Mouse (Mus musculus) limb, embryonic 15.5 days (tissue): ENCODE data around the gene Ep300. TPM values are rescaled to one million over a fixed set of nuclear protein-coding genes. Genes with fewer than 3 reads are reported as not detected.
A peak's percentile ranks its signal among the peaks of the same experiment; 100 is the strongest.
"Not testable (repeated sequence)": the region's sequence is repeated elsewhere in the genome, so short reads cannot be mapped to it uniquely, and the experiment has no call there.

Source experiments
- ATAC-seq: fragments of 200-750 bp; cut with Nextera tagmentation; 2 replicates; pipeline ENCODE4 v1.8.0; 2017; ENCODE audit warnings: low read depth, moderate TSS enrichment; ENCODE audit not compliant: insufficient number of reproducible peaks, low FRiP score, low TSS enrichment
- H3K27ac ChIP-seq: fragments of 300-500 bp; sonication (generic); 2 replicates; pipeline ENCODE4 v1.5.1; 2015; ENCODE audit warnings: moderate library complexity, mild to moderate bottlenecking, inconsistent platforms
- H3K27me3 ChIP-seq: fragments of 300-500 bp; sonication (generic); 2 replicates; pipeline ENCODE4 v1.6.1; 2015; ENCODE audit warnings: inconsistent platforms
- H3K36me3 ChIP-seq: fragments of 300-500 bp; sonication (generic); 2 replicates; pipeline ENCODE4 v1.6.1; 2015; ENCODE audit warnings: inconsistent platforms
- H3K4me1 ChIP-seq: fragments of 300-500 bp; sonication (generic); 2 replicates; pipeline ENCODE4 v1.6.1; 2015; ENCODE audit warnings: inconsistent platforms
- H3K4me2 ChIP-seq: fragments of 300-500 bp; sonication (generic); 2 replicates; pipeline ENCODE4 v1.6.1; 2015; ENCODE audit warnings: mild to moderate bottlenecking, inconsistent platforms
- H3K4me3 ChIP-seq: fragments of 300-500 bp; sonication (generic); 2 replicates; pipeline ENCODE4 v1.5.1; 2015; ENCODE audit warnings: mild to moderate bottlenecking, inconsistent platforms
- H3K9ac ChIP-seq: fragments of 300-500 bp; sonication (generic); 2 replicates; pipeline ENCODE4 v1.6.1; 2015; ENCODE audit warnings: inconsistent platforms
- H3K9me3 ChIP-seq: fragments of 300-500 bp; sonication (generic); 2 replicates; pipeline ENCODE4 v1.6.1; 2016; ENCODE audit warnings: inconsistent platforms
- WGBS: fragments of 180-500 bp; shearing (Covaris S2); methylation state at CpG from one replicate; pipeline ENCODE4 v1.1.7; 2015; 5-methylcytosine and 5-hydroxymethylcytosine counted together
- polyA plus RNA-seq: library from polyadenylated mRNA; unstranded; fragments of >200 nt; fragmentation: Nextera tagmentation; extraction: Ambion mirVana; gene quantifications from 2 replicates; pipeline ENCODE4 v1.2.1, GENCODE M21; 2015

Ep300 gene
- polyA plus RNA-seq, 1 experiment from 2014 or later, result 18.6 TPM

GRCm38 (mm10) chr15:81562491-81563488 lies 22.4 kb upstream of the Ep300 start:
- Histone ChIP-seq H3K9ac (no peak overlapping the region), H3K27me3 (no peaks in the 10 kb centered on the region), H3K36me3 (no peaks in the 10 kb centered on the region), H3K27ac (no peak overlapping the region), H3K9me3 (no peaks in the 10 kb centered on the region), H3K4me2 (no peak overlapping the region), H3K4me3 (no peak overlapping the region), H3K4me1 (no peaks in the 10 kb centered on the region)
- no peak for ATAC-seq
- 41% methylated on average over 9 of the region's 9 CpGs for WGBS

DNA sequence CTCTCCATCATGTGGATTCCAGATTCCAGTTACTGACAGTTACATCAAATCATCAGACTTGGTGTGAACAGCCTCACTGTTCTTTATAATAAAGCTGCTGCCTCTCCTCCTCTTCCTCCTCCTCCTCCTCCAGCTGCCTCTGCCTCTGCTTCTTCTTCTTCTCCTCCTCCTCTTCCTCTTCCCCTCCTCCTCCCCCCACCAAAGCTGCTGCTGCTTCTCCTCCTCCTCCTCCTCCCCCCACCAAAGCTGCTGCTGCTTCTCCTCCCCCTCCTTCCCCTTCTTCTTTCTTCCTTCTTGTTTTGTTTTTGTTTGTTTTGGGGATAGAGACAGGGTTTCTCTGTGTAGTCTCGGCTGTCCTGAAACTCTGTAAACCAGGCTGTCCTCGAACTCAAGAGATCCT lies 17.1 kb upstream of the Ep300 start:
- Histone ChIP-seq H3K9me3 (no peaks in the 10 kb centered on the region), H3K36me3 (no peaks in the 10 kb centered on the region), H3K27me3 (no peaks in the 10 kb centered on the region), H3K27ac (no peak overlapping the region), H3K9ac (no peak overlapping the region), H3K4me3 (no peak overlapping the region), H3K4me2 (no peak overlapping the region), H3K4me1 (no peaks in the 10 kb centered on the region)
- WGBS, result 33% methylated on average over 2 of the region's 2 CpGs
- ATAC-seq, result no peak

DNA sequence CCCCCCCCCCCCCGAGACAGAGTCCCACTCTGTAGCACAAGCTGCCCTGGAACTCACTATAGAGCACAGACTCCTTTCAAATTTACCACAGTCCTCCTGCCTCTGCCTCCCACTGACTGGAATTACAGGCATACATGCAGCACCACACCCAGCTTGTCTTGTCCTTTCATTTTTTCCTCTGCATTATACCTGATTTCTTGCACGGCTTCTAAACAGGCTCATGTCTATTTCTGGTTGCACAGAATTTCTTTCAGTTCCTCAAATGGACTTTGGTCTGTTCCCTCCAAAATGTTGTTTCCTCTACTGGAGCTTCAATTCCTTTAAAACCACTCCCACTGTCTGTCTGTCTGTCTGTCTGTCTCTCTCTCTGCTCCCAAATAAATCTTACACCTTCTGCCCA lies 16.6 kb upstream of the Ep300 start:
- H3K36me3 ChIP-seq, result no peaks in the 10 kb centered on the region
- WGBS, result 60% methylated on average over 2 of the region's 2 CpGs
- no peak for ATAC-seq

DNA sequence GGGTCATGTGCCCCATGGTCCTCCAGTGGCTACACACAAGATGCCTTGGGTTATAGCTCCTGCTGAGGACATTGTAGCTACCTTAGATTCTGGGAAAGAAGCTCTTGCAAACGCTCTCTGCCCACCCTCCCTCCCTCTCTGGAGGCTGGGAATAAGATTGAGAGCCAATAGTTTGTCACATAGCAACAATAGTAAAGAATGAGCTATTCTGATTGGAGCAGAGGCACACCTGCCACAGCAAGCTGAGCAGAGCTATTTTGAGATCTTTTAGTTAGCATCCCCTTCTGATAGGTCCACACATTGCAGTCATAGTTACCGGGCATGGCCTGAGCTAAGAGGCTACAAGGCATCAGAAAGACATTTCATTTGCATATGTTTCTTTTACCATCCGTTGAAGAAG lies 8.2 kb upstream of the Ep300 start:
- no peak overlapping the region for H3K27ac ChIP-seq
- H3K9ac ChIP-seq, result no peak overlapping the region
- H3K4me1 ChIP-seq, result no peaks in the 10 kb centered on the region
- H3K9me3 ChIP-seq, result no peaks in the 10 kb centered on the region
- H3K4me2 ChIP-seq, result no peak overlapping the region
- 17% methylated on average over 3 of the region's 3 CpGs for WGBS
- ATAC-seq, result no peak
- no peaks in the 10 kb centered on the region for H3K36me3 ChIP-seq
- no peak overlapping the region for H3K4me3 ChIP-seq
- no peaks in the 10 kb centered on the region for H3K27me3 ChIP-seq

More for the DNA sequence above, 16.6 kb upstream of the Ep300 start:
- Histone ChIP-seq H3K4me3 (no peak overlapping the region), H3K4me1 (no peaks in the 10 kb centered on the region), H3K27ac (no peak overlapping the region), H3K27me3 (no peaks in the 10 kb centered on the region), H3K4me2 (no peak overlapping the region), H3K9ac (no peak overlapping the region), H3K9me3 (no peaks in the 10 kb centered on the region)

GRCm38 (mm10) chr15:81577743-81578165 lies 7.4 kb upstream of the Ep300 start:
- no peaks in the 10 kb centered on the region for H3K9me3 ChIP-seq
- H3K4me1 ChIP-seq, result no peaks in the 10 kb centered on the region
- H3K9ac ChIP-seq, result no peak overlapping the region
- H3K27me3 ChIP-seq, result no peaks in the 10 kb centered on the region
- WGBS, result 78% methylated on average over 7 of the region's 7 CpGs
- no peak overlapping the region for H3K4me3 ChIP-seq
- no peak overlapping the region for H3K4me2 ChIP-seq
- no peaks in the 10 kb centered on the region for H3K36me3 ChIP-seq
- no peak for ATAC-seq
- H3K27ac ChIP-seq, result no peak overlapping the region

GRCm38 (mm10) chr15:81584466-81584865 lies 685 bp upstream of the Ep300 start:
- WGBS, result 5% methylated on average over 3 of the region's 3 CpGs
- H3K4me2 ChIP-seq, result peak overlapping the region; percentile 51
- H3K36me3 ChIP-seq, result no peaks in the 10 kb centered on the region
- H3K9ac ChIP-seq, result peak overlapping the region; percentile 42; the same call in 1 of the 2 replicates
- ATAC-seq, result no peak
- H3K9me3 ChIP-seq, result no peaks in the 10 kb centered on the region
- peak overlapping the region; percentile 100 for H3K27ac ChIP-seq
- H3K4me3 ChIP-seq, result peak overlapping the region; percentile 91
- no peaks in the 10 kb centered on the region for H3K27me3 ChIP-seq
- H3K4me1 ChIP-seq, result peaks cover 16% of the 10 kb centered on the region; the same call in 1 of the 2 replicates

DNA sequence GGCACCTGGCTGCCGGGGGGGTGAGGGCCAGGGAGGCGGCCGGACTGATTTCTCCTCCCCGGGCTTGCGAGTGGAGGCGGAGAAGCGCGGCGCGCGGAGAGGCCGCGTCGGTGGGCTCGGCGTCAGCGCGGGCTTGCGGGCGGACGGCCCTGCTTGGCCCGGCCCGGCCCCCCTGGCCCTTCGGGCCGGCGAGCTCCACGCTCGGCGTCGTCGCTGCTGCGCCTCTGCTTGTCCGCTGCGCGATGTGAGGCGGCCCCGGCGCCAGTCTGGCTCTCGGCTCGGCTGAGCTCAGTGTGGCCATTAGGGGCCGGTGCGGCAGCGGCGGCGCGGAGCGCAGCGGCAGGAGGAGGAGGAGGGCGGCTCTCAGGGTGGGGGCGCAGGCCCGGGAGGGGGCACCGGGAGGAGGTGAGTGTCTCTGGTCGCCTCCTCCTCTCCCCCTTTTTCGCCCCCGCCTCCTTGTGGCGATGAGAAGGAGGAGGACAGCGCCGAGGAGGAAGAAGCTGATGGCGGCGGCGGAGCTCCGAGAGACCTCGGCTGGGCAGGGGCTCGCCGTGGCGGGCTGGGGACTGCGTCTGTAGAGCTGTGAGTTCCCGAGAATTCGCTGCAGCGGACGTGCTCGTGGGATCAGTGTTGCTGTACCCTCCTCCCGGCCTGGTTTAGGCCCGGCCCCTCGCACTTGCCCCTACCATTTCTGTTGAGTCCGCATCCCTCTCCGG lies 753 bp downstream of the Ep300 start:
- peak overlapping the region; percentile 56 for H3K4me2 ChIP-seq
- H3K9me3 ChIP-seq, result no peaks in the 10 kb centered on the region
- H3K27ac ChIP-seq, result peak overlapping the region; percentile 100
- ATAC-seq, result peak; percentile 52
- H3K4me3 ChIP-seq, result peak overlapping the region; percentile 91
- H3K9ac ChIP-seq, result peak overlapping the region; percentile 100
- H3K4me1 ChIP-seq, result peaks cover 16% of the 10 kb centered on the region; the same call in 1 of the 2 replicates
- no peaks in the 10 kb centered on the region for H3K27me3 ChIP-seq
- no peaks in the 10 kb centered on the region for H3K36me3 ChIP-seq
- WGBS, result under 1% methylated on average over 48 of the region's 77 CpGs

DNA sequence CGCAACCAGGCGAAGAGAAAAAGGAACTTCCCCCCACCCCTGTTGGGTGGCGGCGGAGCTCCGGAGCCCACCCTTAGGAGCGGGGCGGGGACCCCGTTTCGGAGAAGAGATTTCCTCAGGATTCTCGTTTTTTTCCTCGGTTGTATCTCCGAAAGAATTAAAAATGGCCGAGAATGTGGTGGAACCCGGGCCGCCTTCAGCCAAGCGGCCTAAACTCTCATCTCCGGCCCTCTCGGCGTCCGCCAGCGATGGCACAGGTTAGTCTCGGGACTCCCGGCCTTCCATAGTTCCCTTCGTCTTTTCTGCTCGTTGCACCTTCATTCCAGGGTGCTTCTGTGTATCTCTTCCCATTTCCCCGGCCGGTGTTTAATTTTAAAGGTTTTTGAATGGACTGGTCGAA lies 1.3 kb downstream of the Ep300 start:
- WGBS, result under 1% methylated on average over 28 of the region's 28 CpGs
- Histone ChIP-seq H3K4me1 (peaks cover 16% of the 10 kb centered on the region; the same call in 1 of the 2 replicates), H3K27ac (peak overlapping the region; percentile 100), H3K4me3 (peak overlapping the region; percentile 91), H3K9me3 (no peaks in the 10 kb centered on the region), H3K9ac (peak overlapping the region; percentile 100), H3K4me2 (peak overlapping the region; percentile 56), H3K27me3 (no peaks in the 10 kb centered on the region), H3K36me3 (no peaks in the 10 kb centered on the region)
- ATAC-seq, result no peak

- no peak overlapping the region for H3K27ac ChIP-seq
- H3K36me3 ChIP-seq, result no peaks in the 10 kb centered on the region
- peak overlapping the region; percentile 56 for H3K4me2 ChIP-seq
- 0 out of 2 replicates have a peak overlapping the region, but pooled peaks have one; percentile 0 for H3K9ac ChIP-seq
- H3K9me3 ChIP-seq, result no peaks in the 10 kb centered on the region
- WGBS, result 35% methylated on average over 2 of the region's 2 CpGs
- H3K4me1 ChIP-seq, result peaks cover 16% of the 10 kb centered on the region; the same call in 1 of the 2 replicates
- no peak for ATAC-seq
- H3K27me3 ChIP-seq, result no peaks in the 10 kb centered on the region
- peak overlapping the region; percentile 91 for H3K4me3 ChIP-seq
Measured at GRCm38 (mm10) chr15:81587686-81588085, 2.5 kb downstream of the Ep300 start.

DNA sequence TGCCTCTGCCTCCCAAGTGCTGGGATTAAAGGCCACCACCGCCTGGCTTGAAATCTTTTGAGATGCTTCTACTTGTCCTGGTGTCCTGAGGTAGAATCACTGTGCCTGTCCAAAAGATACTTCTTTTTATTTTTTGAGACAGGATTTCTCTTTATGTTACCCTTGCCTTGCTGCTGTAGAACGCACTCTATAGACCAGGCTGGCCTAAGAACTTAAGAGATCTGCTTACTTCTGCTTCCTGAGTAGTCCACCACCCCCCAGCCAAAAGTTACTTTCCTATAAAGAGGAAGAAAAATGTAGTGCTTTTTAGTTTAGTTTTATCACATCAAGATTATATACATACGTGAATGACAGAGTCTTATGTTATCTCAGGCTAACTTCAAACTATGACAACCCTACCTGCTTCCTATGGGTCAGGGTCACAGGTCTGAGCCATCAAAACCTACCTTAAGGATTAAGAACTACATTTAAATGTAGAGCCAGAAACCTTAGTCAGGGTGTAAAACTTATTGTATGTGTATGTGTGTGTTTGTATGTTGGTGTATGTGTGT lies 9.1 kb downstream of the Ep300 start:
- H3K9me3 ChIP-seq, result no peaks in the 10 kb centered on the region
- no peaks in the 10 kb centered on the region; the same call in 1 of the 2 replicates for H3K36me3 ChIP-seq

DNA sequence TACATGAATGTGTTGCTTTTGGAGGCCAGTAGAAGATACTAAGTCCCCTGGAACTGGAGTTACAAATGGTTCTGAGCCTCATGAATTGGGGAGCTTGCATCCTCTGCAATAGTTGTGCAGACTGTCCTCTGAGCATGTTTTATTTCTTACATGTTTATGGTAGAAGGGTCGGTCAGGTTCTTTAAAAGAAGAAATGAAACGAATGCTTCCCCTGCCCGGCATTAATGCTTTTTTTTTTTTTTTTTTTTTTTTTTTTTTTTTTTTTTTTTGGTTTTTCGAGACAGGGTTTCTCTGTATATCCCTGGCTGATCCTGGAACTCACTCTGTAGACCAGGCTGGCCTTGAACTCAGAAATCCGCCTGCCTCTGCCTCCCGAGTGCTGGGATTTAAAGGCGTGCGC lies 13.6 kb downstream of the Ep300 start:
- not testable (repeated sequence) for H3K9ac ChIP-seq, H3K27ac ChIP-seq, H3K27me3 ChIP-seq, H3K4me3 ChIP-seq, H3K9me3 ChIP-seq, H3K4me1 ChIP-seq, ATAC-seq, H3K4me2 ChIP-seq
- H3K36me3 ChIP-seq, result peaks cover 17% of the 10 kb centered on the region
- WGBS, result 89% methylated on average over 8 of the region's 8 CpGs

More for the DNA sequence above, 9.1 kb downstream of the Ep300 start:
- Histone ChIP-seq H3K27me3 (no peaks in the 10 kb centered on the region), H3K9ac (no peak overlapping the region), H3K4me2 (no peak overlapping the region), H3K4me3 (no peak overlapping the region), H3K27ac (no peak overlapping the region), H3K4me1 (no peaks in the 10 kb centered on the region)
- no peak for ATAC-seq
- WGBS, result 93% methylated on average over 3 of the region's 3 CpGs
